Mouse (Mus musculus) liver, embryonic 15.5 days (tissue): ENCODE measurements around the gene Ilf2. TPM values are rescaled to one million over a fixed set of nuclear protein-coding genes. Genes with fewer than 3 reads are reported as not detected.

ENCODE experiments used
- ATAC-seq: fragments of 200-750 bp; cut with Nextera tagmentation; 2 replicates; pipeline ENCODE4 v1.8.0; 2017; ENCODE audit warnings: moderate number of reproducible peaks, mild to moderate bottlenecking, moderate library complexity; ENCODE audit not compliant: insufficient read depth
- H3K27ac ChIP-seq: fragments of 300-500 bp; sonication (generic); replicated peaks from 2 replicates; pipeline ENCODE4 v1.5.1; 2015; ENCODE audit warnings: mild to moderate bottlenecking, inconsistent platforms
- H3K27me3 ChIP-seq: fragments of 300-500 bp; sonication (generic); 2 replicates; pipeline ENCODE4 v1.6.1; 2015; ENCODE audit warnings: mild to moderate bottlenecking, inconsistent platforms
- H3K36me3 ChIP-seq: fragments of 300-500 bp; sonication (generic); replicated peaks from 2 replicates; pipeline ENCODE4 v1.6.1; 2015; ENCODE audit warnings: moderate library complexity, mild to moderate bottlenecking, inconsistent platforms
- H3K4me1 ChIP-seq: fragments of 300-500 bp; sonication (generic); replicated peaks from 2 replicates; pipeline ENCODE4 v1.6.1; 2015; ENCODE audit warnings: inconsistent platforms
- H3K4me2 ChIP-seq: fragments of 300-500 bp; sonication (generic); 2 replicates; pipeline ENCODE4 v1.6.1; 2015; ENCODE audit warnings: moderate library complexity, mild to moderate bottlenecking, inconsistent platforms
- H3K4me3 ChIP-seq: fragments of 300-500 bp; sonication (generic); replicated peaks from 2 replicates; pipeline ENCODE4 v1.5.1; 2015; ENCODE audit warnings: mild to moderate bottlenecking, inconsistent platforms
- H3K9ac ChIP-seq: fragments of 300-500 bp; sonication (generic); 2 replicates; pipeline ENCODE4 v1.6.1; 2015; ENCODE audit warnings: moderate library complexity, mild to moderate bottlenecking, inconsistent platforms
- H3K9me3 ChIP-seq: fragments of 300-500 bp; sonication (generic); replicated peaks from 2 replicates; pipeline ENCODE4 v1.6.1; 2016; ENCODE audit warnings: inconsistent platforms
- WGBS: fragments of 180-500 bp; shearing (Covaris S2); methylation state at CpG from one replicate; pipeline ENCODE4 v1.1.7; 2015; ENCODE audit warnings: mixed read lengths; ENCODE audit not compliant: insufficient replicate concordance; 5-methylcytosine and 5-hydroxymethylcytosine counted together
- polyA plus RNA-seq: library from polyadenylated mRNA; unstranded; fragments of >200 nt; fragmentation: Nextera tagmentation; extraction: Ambion mirVana; gene quantifications from 2 replicates; pipeline ENCODE4 v1.2.1, GENCODE M21; 2015

The Ilf2 gene
- polyA plus RNA-seq, 1 experiment from 2014 or later, result 50.8 TPM

DNA sequence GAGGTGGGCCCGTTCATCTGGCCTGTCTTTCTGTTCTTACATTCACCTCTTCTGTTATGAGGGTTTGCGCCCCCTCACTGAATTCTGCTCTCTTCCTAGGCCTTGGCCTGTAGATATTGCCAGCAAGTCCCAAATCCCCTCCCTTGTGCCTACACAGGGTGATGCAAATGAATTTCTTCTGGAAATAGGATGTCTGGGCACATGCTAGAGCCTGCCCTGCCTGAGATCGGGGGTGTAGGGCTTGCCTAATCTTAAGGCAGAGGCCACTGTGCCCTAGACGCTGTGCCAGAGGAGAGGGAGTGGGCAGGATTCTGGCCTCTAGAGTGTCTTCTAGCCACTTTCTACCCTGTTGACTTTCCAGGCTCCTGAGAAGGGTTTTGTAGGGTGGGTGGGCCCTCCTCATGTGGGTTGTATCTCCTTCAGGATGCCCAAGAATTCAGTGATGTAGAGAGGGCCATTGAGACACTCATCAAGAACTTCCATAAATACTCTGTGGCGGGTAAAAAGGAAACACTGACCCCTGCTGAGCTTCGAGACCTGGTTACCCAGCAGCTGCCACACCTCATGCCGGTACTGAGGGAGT, 51.5 kb downstream of the Ilf2 start:
- Histone ChIP-seq H3K4me2 (no peak overlapping the region), H3K9ac (no peak overlapping the region), H3K27ac (no peak overlapping the region), H3K9me3 (no peaks in the 10 kb centered on the region), H3K4me1 (no peaks in the 10 kb centered on the region), H3K36me3 (no peaks in the 10 kb centered on the region), H3K27me3 (0 out of 2 replicates have a peak, but pooled peaks cover 5% of the 10 kb centered on the region), H3K4me3 (no peak overlapping the region)
- 74% methylated on average over 7 of the region's 7 CpGs for WGBS
- no peak for ATAC-seq

- no peaks in the 10 kb centered on the region for H3K9me3 ChIP-seq
- H3K9ac ChIP-seq, result no peak overlapping the region
- no peak for ATAC-seq
- H3K27ac ChIP-seq, result no peak overlapping the region
- 62% methylated on average over 5 of the region's 5 CpGs for WGBS
- 0 out of 2 replicates have a peak, but pooled peaks cover 5% of the 10 kb centered on the region for H3K27me3 ChIP-seq
- H3K4me2 ChIP-seq, result no peak overlapping the region
- no peaks in the 10 kb centered on the region for H3K4me1 ChIP-seq
- H3K36me3 ChIP-seq, result no peaks in the 10 kb centered on the region
- no peak overlapping the region for H3K4me3 ChIP-seq
Observed at GRCm38 (mm10) chr3:90531713-90532112, 55.8 kb downstream of the Ilf2 start.

GRCm38 (mm10) chr3:90535446-90535845, 59.5 kb downstream of the Ilf2 start:
- H3K9ac ChIP-seq, result no peak overlapping the region
- WGBS, result 61% methylated on average over 1 of the region's 1 CpGs
- H3K4me2 ChIP-seq, result no peak overlapping the region
- H3K9me3 ChIP-seq, result no peaks in the 10 kb centered on the region
- no peaks in the 10 kb centered on the region for H3K27me3 ChIP-seq
- no peak for ATAC-seq
- H3K4me3 ChIP-seq, result no peak overlapping the region
- H3K27ac ChIP-seq, result no peak overlapping the region
- no peaks in the 10 kb centered on the region for H3K4me1 ChIP-seq
- H3K36me3 ChIP-seq, result no peaks in the 10 kb centered on the region

- Histone ChIP-seq H3K4me3 (peak within 1 kb of the TSS; percentile 30), H3K9ac (peak within 1 kb of the TSS; percentile 25; the same call in 1 of the 2 replicates), H3K36me3 (no peaks in the 10 kb centered on the region), H3K4me2 (peak within 1 kb of the TSS; percentile 48), H3K27ac (peak within 1 kb of the TSS; percentile 49; the same call in 1 of the 2 replicates), H3K27me3 (no peaks in the 10 kb centered on the region), H3K9me3 (no peaks in the 10 kb centered on the region), H3K4me1 (no peaks in the 10 kb centered on the region)
- 45% methylated on average over 10 of the region's 10 CpGs for WGBS
- ATAC-seq, result peak; percentile 71
Observed at GRCm38 (mm10) chr3:90537141-90537904, 61.4 kb downstream of the Ilf2 start, which contains the start of gene S100a16. Gene S100a16 (plus strand): TSS chr3:90537254.

GRCm38 (mm10) chr3:90537905-90538296, 62.0 kb downstream of the Ilf2 start:
- H3K9ac ChIP-seq, result peak overlapping the region; percentile 25; the same call in 1 of the 2 replicates
- H3K27me3 ChIP-seq, result no peaks in the 10 kb centered on the region
- no peaks in the 10 kb centered on the region for H3K9me3 ChIP-seq
- H3K4me1 ChIP-seq, result no peaks in the 10 kb centered on the region
- peak overlapping the region; percentile 30 for H3K4me3 ChIP-seq
- no peaks in the 10 kb centered on the region for H3K36me3 ChIP-seq
- H3K4me2 ChIP-seq, result peak overlapping the region; percentile 48
- peak overlapping the region; percentile 6; the same call in 1 of the 2 replicates for H3K27ac ChIP-seq
- ATAC-seq, result no peak
- 61% methylated on average over 5 of the region's 5 CpGs for WGBS

Other genes with a start within 250 kb of the Ilf2 start
- gene Jtb, start 244.5 kb upstream of the Ilf2 start, polyA plus RNA-seq, result 40.7 and 42.7 TPM in 2 replicates
- 0.37 and 0.47 TPM in 2 replicates for gene Creb3l4, start 232.6 kb upstream of the Ilf2 start, polyA plus RNA-seq
- 27.6 and 28.1 TPM in 2 replicates for gene Slc39a1, start 228.0 kb upstream of the Ilf2 start, polyA plus RNA-seq
- 6.1 and 7.9 TPM in 2 replicates for gene Crtc2, start 222.0 kb upstream of the Ilf2 start, polyA plus RNA-seq
- gene Dennd4b, start 210.9 kb upstream of the Ilf2 start, polyA plus RNA-seq, result 2.3 and 2.6 TPM in 2 replicates
- 3.4 and 3.5 TPM in 2 replicates for gene Gatad2b, start 182.9 kb upstream of the Ilf2 start, polyA plus RNA-seq
- 1.5 and 1.7 TPM in 2 replicates for gene Slc27a3, start 86.2 kb upstream of the Ilf2 start, polyA plus RNA-seq
- 9.2 and 9.9 TPM in 2 replicates for gene Ints3, start 42.5 kb upstream of the Ilf2 start, polyA plus RNA-seq
- gene Npr1, start 10.3 kb upstream of the Ilf2 start, polyA plus RNA-seq, result 3.7 and 4.8 TPM in 2 replicates
- gene Snapin, start 14.9 kb downstream of the Ilf2 start, polyA plus RNA-seq, result 16.2 and 17.8 TPM in 2 replicates
- gene Chtop, start 33.4 kb downstream of the Ilf2 start, polyA plus RNA-seq, result 49.8 and 51.6 TPM in 2 replicates
- gene S100a1, start 38.3 kb downstream of the Ilf2 start, polyA plus RNA-seq, result 24.3 and 24.4 TPM in 2 replicates
- 16.1 and 18.9 TPM in 2 replicates for gene S100a13, start 38.3 kb downstream of the Ilf2 start, polyA plus RNA-seq
- not detected in 2 replicates for gene S100a14, start 50.7 kb downstream of the Ilf2 start, polyA plus RNA-seq
- gene S100a16, start 61.1 kb downstream of the Ilf2 start, polyA plus RNA-seq, result 32.3 and 34.4 TPM in 2 replicates
- not detected in 2 replicates for gene S100a3, start 84.5 kb downstream of the Ilf2 start, polyA plus RNA-seq
- gene S100a2, start 114.1 kb downstream of the Ilf2 start, polyA plus RNA-seq, result not detected in 2 replicates
- not detected in 2 replicates for gene Gm42674, start 125.8 kb downstream of the Ilf2 start, polyA plus RNA-seq
- 1.7 and 2.3 TPM in 2 replicates for gene S100a4, start 127.6 kb downstream of the Ilf2 start, polyA plus RNA-seq
- gene S100a5, start 132.4 kb downstream of the Ilf2 start, polyA plus RNA-seq, result not detected in 2 replicates
- gene S100a6, start 136.8 kb downstream of the Ilf2 start, polyA plus RNA-seq, result 14.2 and 15.9 TPM in 2 replicates
- not detected in 2 replicates for gene S100a7a, start 177.9 kb downstream of the Ilf2 start, polyA plus RNA-seq
- gene S100a8, start 192.9 kb downstream of the Ilf2 start, polyA plus RNA-seq, result 1,899 and 2,323 TPM in 2 replicates
- 1,494 and 1,522 TPM in 2 replicates for gene S100a9, start 219.6 kb downstream of the Ilf2 start, polyA plus RNA-seq